Mouse (Mus musculus) CH12.LX (cell line): ENCODE measurements around the gene Spred1. TPM values are rescaled to one million over a fixed set of nuclear protein-coding genes. Genes with fewer than 3 reads are reported as not detected.

Experiments
- DNase-seq: peaks from one replicate; pipeline ENCODE4 v3.0.0-alpha.2; 2013; ENCODE audit errors: extremely low read depth
- H3K27ac ChIP-seq: 2 replicates; pipeline ENCODE4 v1.5.1; 2012; ENCODE audit warnings: low read depth, mild to moderate bottlenecking, control low read depth, moderate library complexity; ENCODE audit not compliant: insufficient read depth
- H3K27me3 ChIP-seq: replicated peaks from 2 replicates; pipeline ENCODE3; 2012; ENCODE audit warnings: inconsistent platforms
- H3K36me3 ChIP-seq, 2 experiments: replicated peaks in 1 of 2; 2 replicates each; pipeline versions ENCODE3 to v1.6.1; 2012; ENCODE audit warnings: inconsistent platforms in 1 of 2, low read length in 1 of 2, mild to moderate bottlenecking in 1 of 2, mixed read lengths in 1 of 2, moderate library complexity in 1 of 2; ENCODE audit not compliant: control insufficient read depth in 1 of 2, insufficient read depth in 1 of 2
- H3K4me1 ChIP-seq, 2 experiments: 2 replicates each; pipeline ENCODE4 v1.6.1; 2012; ENCODE audit warnings: inconsistent platforms in 1 of 2, moderate library complexity in 1 of 2; ENCODE audit not compliant: insufficient read depth in 2 of 2, control insufficient read depth in 1 of 2
- H3K4me2 ChIP-seq: 2 replicates; pipeline ENCODE4 v1.6.1; 2012; ENCODE audit warnings: low read depth, mild to moderate bottlenecking, control low read depth; ENCODE audit not compliant: poor library complexity, insufficient read depth, severe bottlenecking
- H3K4me3 ChIP-seq, 3 experiments: fragments of 150-350 bp in 1 of 3; sonication (generic) in 1 of 3; replicated peaks in 1 of 3; 2 replicates each; pipeline versions ENCODE3 to v1.5.1; 2011 to 2012; ENCODE audit warnings: low read depth in 2 of 3, low read length in 2 of 3, mild to moderate bottlenecking in 2 of 3, moderate library complexity in 2 of 3, control low read depth in 1 of 3, improper control_type of control experiment in 1 of 3, inconsistent platforms in 1 of 3, mixed read lengths in 1 of 3; ENCODE audit not compliant: poor library complexity in 1 of 3
- H3K79me2 ChIP-seq: replicated peaks from 2 replicates; pipeline ENCODE4 v1.6.1; 2012; ENCODE audit warnings: mild to moderate bottlenecking, moderate library complexity; ENCODE audit not compliant: control insufficient read depth, poor library complexity, insufficient read depth, severe bottlenecking; ENCODE audit errors: extremely low read depth
- H3K9ac ChIP-seq: 2 replicates; pipeline ENCODE4 v1.6.1; 2012; ENCODE audit warnings: low read depth, mild to moderate bottlenecking, control low read depth, moderate library complexity; ENCODE audit not compliant: insufficient read depth
- H3K9me3 ChIP-seq: replicated peaks from 2 replicates; pipeline ENCODE3; 2012; ENCODE audit warnings: low read length, inconsistent platforms, mixed read lengths
- BHLHE40 ChIP-seq: IDR thresholded peaks from 2 replicates; pipeline ENCODE4 v1.6.1; 2011; ENCODE audit warnings: mild to moderate bottlenecking, low read depth, low read length, improper control_type of control experiment
- CHD2 ChIP-seq: IDR thresholded peaks from 2 replicates; pipeline ENCODE4 v1.6.1; 2011; ENCODE audit warnings: low read length, improper control_type of control experiment
- CTCF ChIP-seq, 2 experiments: IDR thresholded peaks in 1 of 2; conservative IDR thresholded peaks in 1 of 2; 2 replicates each; pipeline ENCODE4 v1.5.1; 2011 to 2012; ENCODE audit warnings: low read depth in 2 of 2, low read length in 2 of 2, improper control_type of control experiment in 1 of 2, inconsistent platforms in 1 of 2, mild to moderate bottlenecking in 1 of 2, moderate library complexity in 1 of 2
- E2F4 ChIP-seq: IDR thresholded peaks from 2 replicates; pipeline ENCODE4 v1.6.1; 2011; ENCODE audit warnings: low read depth, low read length, improper control_type of control experiment; ENCODE audit not compliant: insufficient replicate concordance
- ELF1 ChIP-seq: IDR thresholded peaks from 2 replicates; pipeline ENCODE4 v1.6.1; 2014; ENCODE audit warnings: low read depth, mild to moderate bottlenecking, inconsistent platforms, low read length, improper control_type of control experiment
- EP300 ChIP-seq: IDR thresholded peaks from 2 replicates; pipeline ENCODE4 v1.6.1; 2011; ENCODE audit warnings: low read length, improper control_type of control experiment
- GABPA ChIP-seq: IDR thresholded peaks from 2 replicates; pipeline ENCODE4 v1.6.1; 2012; ENCODE audit warnings: low read depth, low read length, improper control_type of control experiment, inconsistent platforms; ENCODE audit not compliant: insufficient replicate concordance
- HCFC1 ChIP-seq: IDR thresholded peaks from 2 replicates; pipeline ENCODE4 v1.6.1; 2012; ENCODE audit warnings: low read depth, mild to moderate bottlenecking, inconsistent platforms, low read length, improper control_type of control experiment
- IRF4 ChIP-seq: IDR thresholded peaks from 2 replicates; pipeline ENCODE4 v1.6.1; 2014; ENCODE audit warnings: low read depth, mild to moderate bottlenecking, inconsistent platforms, low read length, improper control_type of control experiment
- JUN ChIP-seq: IDR thresholded peaks from 2 replicates; pipeline ENCODE4 v1.6.1; 2011; ENCODE audit warnings: low read depth, mild to moderate bottlenecking, low read length, improper control_type of control experiment, moderate library complexity; ENCODE audit not compliant: insufficient read depth
- JUND ChIP-seq: conservative IDR thresholded peaks from 2 replicates; pipeline ENCODE4 v1.6.1; 2011; ENCODE audit warnings: low read depth, low read length, improper control_type of control experiment
- KAT2A ChIP-seq: IDR thresholded peaks from 2 replicates; pipeline ENCODE4 v1.6.1; 2012; ENCODE audit warnings: low read length, improper control_type of control experiment, inconsistent platforms; ENCODE audit not compliant: insufficient replicate concordance
- MAZ ChIP-seq: IDR thresholded peaks from 2 replicates; pipeline ENCODE4 v1.6.1; 2012; ENCODE audit warnings: low read depth, mild to moderate bottlenecking, inconsistent platforms, low read length, improper control_type of control experiment, moderate library complexity
- MEF2A ChIP-seq: IDR thresholded peaks from 2 replicates; pipeline ENCODE4 v1.6.1; 2014; ENCODE audit warnings: low read depth, mild to moderate bottlenecking, inconsistent platforms, low read length, improper control_type of control experiment, borderline replicate concordance
- MYC ChIP-seq: IDR thresholded peaks from 2 replicates; pipeline ENCODE4 v1.6.1; 2011; ENCODE audit warnings: low read depth, mild to moderate bottlenecking, improper control_type of control experiment, low read length
- NELFE ChIP-seq: IDR thresholded peaks from 2 replicates; pipeline ENCODE4 v1.6.1; 2011; ENCODE audit warnings: low read depth, low read length, improper control_type of control experiment
- NRF1 ChIP-seq: IDR thresholded peaks from 2 replicates; pipeline ENCODE4 v1.6.1; 2014; ENCODE audit warnings: low read depth, mild to moderate bottlenecking, inconsistent platforms, low read length, improper control_type of control experiment, moderate library complexity
- POLR2A ChIP-seq: IDR thresholded peaks from 2 replicates; pipeline ENCODE4 v1.6.1; 2011; ENCODE audit warnings: low read depth, mild to moderate bottlenecking, improper control_type of control experiment, low read length
- POLR2AphosphoS2 ChIP-seq: IDR thresholded peaks from 2 replicates; pipeline ENCODE4 v1.6.1; 2011; ENCODE audit warnings: low read depth, low read length, improper control_type of control experiment
- RAD21 ChIP-seq: IDR thresholded peaks from 2 replicates; pipeline ENCODE4 v1.6.1; 2011; ENCODE audit warnings: low read depth, mild to moderate bottlenecking, low read length, improper control_type of control experiment, moderate library complexity
- RCOR1 ChIP-seq: conservative IDR thresholded peaks from 2 replicates; pipeline ENCODE4 v1.6.1; 2012; ENCODE audit warnings: low read depth, mild to moderate bottlenecking, inconsistent platforms, low read length, improper control_type of control experiment
- SMC3 ChIP-seq: IDR thresholded peaks from 2 replicates; pipeline ENCODE4 v1.6.1; 2011; ENCODE audit warnings: low read depth, low read length, improper control_type of control experiment
- TCF12 ChIP-seq: IDR thresholded peaks from 2 replicates; pipeline ENCODE4 v1.6.1; 2014; ENCODE audit warnings: low read depth, mild to moderate bottlenecking, inconsistent platforms, low read length, improper control_type of control experiment
- UBTF ChIP-seq: IDR thresholded peaks from 2 replicates; pipeline ENCODE4 v1.6.1; 2012; ENCODE audit warnings: low read depth, mild to moderate bottlenecking, inconsistent platforms, low read length, improper control_type of control experiment, moderate library complexity
- ZC3H11A ChIP-seq: IDR thresholded peaks from 2 replicates; pipeline ENCODE4 v1.6.1; 2012; ENCODE audit warnings: low read depth, mild to moderate bottlenecking, inconsistent platforms, low read length, improper control_type of control experiment
- ZKSCAN1 ChIP-seq: IDR thresholded peaks from 2 replicates; pipeline ENCODE4 v1.6.1; 2012; ENCODE audit warnings: low read depth, inconsistent platforms, low read length, improper control_type of control experiment, borderline replicate concordance
- ZNF384 ChIP-seq: IDR thresholded peaks from 2 replicates; pipeline ENCODE4 v1.6.1; 2012; ENCODE audit warnings: low read depth, low read length, improper control_type of control experiment, inconsistent platforms
- dilution Hi-C: fragments of 300-500 bp; cut with MboI; formaldehyde crosslinking; loops from 2 replicates; pipeline ENCODE4 v1.14.3; 2020; ENCODE audit warnings: low sequenced_read_pairs; ENCODE audit not compliant: extremely low pct_unique_long_range_greater_than_20kb, extremely low pct_ligation_motif_present
- in situ Hi-C: fragments of 300-500 bp; cut with MboI; formaldehyde crosslinking; loops from 3 replicates; pipeline ENCODE4 v1.14.3; 2019; ENCODE audit warnings: low sequenced_read_pairs, low pct_ligation_motif_present, low pct_unique_long_range_greater_than_20kb, mixed read lengths
- polyA plus RNA-seq: library from polyadenylated mRNA; unstranded; fragments of >175 nt; gene quantifications from 2 replicates; pipeline ENCODE4 v1.2.1, GENCODE M21; 2012; ENCODE audit warnings: low read depth; ENCODE audit not compliant: insufficient read length
- total RNA-seq, 2 experiments: library from RNA; depleted of rRNA; stranded (reverse); fragments of 300-350 nt in 1 of 2; fragments of >200 nt in 1 of 2; gene quantifications; 2 replicates each; pipeline ENCODE4 v1.2.3; 2012 to 2014

Gene Spred1
- total and polyA plus RNA-seq, 3 experiments = 6.9 to 16.5 (median 8.8) TPM

- in situ Hi-C loops = no loop called here
- no peak for TF ChIP-seq KAT2A
- no peak for TF ChIP-seq BHLHE40
- TF ChIP-seq GABPA = no peak
- no peak for TF ChIP-seq CHD2
- TF ChIP-seq EP300 = no peak
- no peak for TF ChIP-seq HCFC1
- TF ChIP-seq CTCF (conservative IDR thresholded peaks at IDR 0.05 in 1 of 2, IDR thresholded peaks at IDR 0.05 in 1 of 2; ENCODE audit: low read depth in 2 of 2, low read length in 2 of 2) = no peak
- TF ChIP-seq RAD21 = no peak
- TF ChIP-seq ELF1 = no peak
- no peak for TF ChIP-seq ZC3H11A
- no peak for TF ChIP-seq IRF4
- no peak for TF ChIP-seq UBTF
- TF ChIP-seq MYC = no peak
- TF ChIP-seq JUND = no peak
- TF ChIP-seq ZKSCAN1 = no peak
- no peak for TF ChIP-seq RCOR1
- TF ChIP-seq JUN = no peak
- no peak for TF ChIP-seq MAZ
- TF ChIP-seq NRF1 = no peak
- TF ChIP-seq POLR2A = no peak
- TF ChIP-seq, all 38 proteins: peak for 0
- Histone ChIP-seq H3K27me3 (no peaks in the 10 kb centered on the region), H3K36me3 (peaks cover 0 to 4% of the 10 kb centered on the region in 2 experiments), H3K4me3 (no peak overlapping the region), H3K4me2 (no peak overlapping the region), H3K9me3 (no peaks in the 10 kb centered on the region), H3K79me2 (no peaks in the 10 kb centered on the region), H3K4me1 (no peaks in the 10 kb centered on the region), H3K9ac (no peak overlapping the region), H3K27ac (no peak overlapping the region)
- dilution Hi-C loops = no loop called here
- no peak for DNase-seq
Measured at GRCm38 (mm10) chr2:117190915-117191314, 69.7 kb downstream of the Spred1 start.

DNA sequence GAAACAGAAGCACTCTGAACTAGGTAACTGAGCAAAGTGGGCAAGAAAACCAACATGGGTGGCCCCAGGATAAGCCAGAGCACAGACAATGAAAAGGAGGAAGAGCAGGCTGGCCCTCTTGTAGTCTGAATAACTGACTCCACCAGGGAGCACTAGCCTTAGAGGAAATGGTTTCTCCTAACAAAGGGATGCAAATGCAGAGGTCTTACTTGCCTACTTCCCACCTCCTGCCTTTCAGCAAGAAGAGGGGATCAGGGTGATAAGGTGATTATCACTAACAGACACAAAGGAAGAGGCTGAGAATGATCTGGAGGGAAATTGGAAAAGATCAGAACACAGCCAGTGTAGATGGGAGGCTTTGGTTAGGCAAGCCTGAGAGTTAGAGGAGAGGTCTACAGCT lies 73.1 kb downstream of the Spred1 start:
- in situ Hi-C loops (no loop called here), dilution Hi-C loops (no loop called here)
- no peak overlapping the region for H3K4me3 ChIP-seq
- DNase-seq = no peak
- H3K79me2 ChIP-seq = no peaks in the 10 kb centered on the region
- no peak overlapping the region for H3K27ac ChIP-seq
- no peaks in the 10 kb centered on the region for H3K4me1 ChIP-seq
- no peak overlapping the region for H3K4me2 ChIP-seq
- H3K9me3 ChIP-seq = no peaks in the 10 kb centered on the region
- no peaks in the 10 kb centered on the region for H3K36me3 ChIP-seq
- H3K27me3 ChIP-seq = no peaks in the 10 kb centered on the region
- H3K9ac ChIP-seq = no peak overlapping the region
- TF ChIP-seq JUN = no peak
- no peak for TF ChIP-seq TCF12
- TF ChIP-seq UBTF = no peak
- no peak for TF ChIP-seq ZNF384
- TF ChIP-seq RAD21 = no peak
- no peak for TF ChIP-seq MYC
- TF ChIP-seq SMC3 = no peak
- no peak for TF ChIP-seq MEF2A
- no peak for TF ChIP-seq CTCF (conservative IDR thresholded peaks at IDR 0.05 in 1 of 2, IDR thresholded peaks at IDR 0.05 in 1 of 2; ENCODE audit: low read depth in 2 of 2, low read length in 2 of 2)
- TF ChIP-seq E2F4 = no peak
- TF ChIP-seq NELFE = no peak
- TF ChIP-seq POLR2AphosphoS2 = no peak
- no peak for TF ChIP-seq IRF4
